Mouse (Mus musculus) CH12F3 (cell line): ENCODE data around the gene Mboat7.
"Not testable (repeated sequence)": the region's sequence is repeated elsewhere in the genome, so short reads cannot be mapped to it uniquely, and the experiment has no call there.

Experiments
- in situ Hi-C: fragments of 300-500 bp; cut with MboI; formaldehyde crosslinking; loops from 2 replicates; pipeline ENCODE4 v1.14.3; 2020; ENCODE audit warnings: low sequenced_read_pairs

The Mboat7 gene

DNA sequence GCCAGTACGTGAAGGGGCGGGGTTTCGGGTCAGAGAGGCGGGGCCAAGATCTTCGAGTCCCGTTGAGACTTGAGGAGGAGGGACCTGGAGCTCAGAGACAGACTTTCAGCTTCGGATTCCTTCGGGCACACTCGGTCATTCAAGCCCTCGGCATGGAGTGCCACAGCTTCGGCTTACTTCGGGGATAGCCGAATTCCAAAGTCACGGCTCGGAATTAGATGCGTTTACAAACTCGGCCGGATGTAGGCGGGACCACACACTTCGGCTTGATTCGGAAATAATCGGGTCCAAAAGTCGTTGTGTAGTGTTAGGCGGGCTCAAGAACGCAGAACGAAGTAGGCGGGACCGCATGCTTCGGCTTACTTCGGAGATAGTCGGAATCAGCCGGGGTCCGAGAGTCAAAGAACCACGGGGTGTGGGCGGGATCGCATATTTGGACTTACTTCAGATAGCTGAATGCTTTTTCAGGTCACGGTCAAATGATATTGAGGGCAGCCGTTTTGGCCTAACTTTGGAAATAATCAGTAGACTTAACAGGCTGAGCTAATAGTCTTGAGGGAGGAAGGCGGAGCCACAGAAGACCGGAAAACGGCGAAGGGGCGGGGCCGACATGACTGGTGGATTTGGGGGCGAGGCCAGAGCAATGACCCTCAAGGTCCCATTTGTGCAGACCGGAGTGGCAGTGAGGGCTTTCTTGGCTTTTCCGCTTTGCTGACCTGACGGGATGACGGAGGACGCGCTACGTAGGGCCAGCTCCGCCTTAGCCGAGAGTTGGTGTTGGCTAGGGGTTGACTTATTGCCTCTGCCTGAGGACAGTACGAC, at the start of gene Mboat7:
TSS of gene Mboat7 (minus strand) at position 537 of the 822 bp plus-strand sequence.
- in situ Hi-C loops = no loop called here

DNA sequence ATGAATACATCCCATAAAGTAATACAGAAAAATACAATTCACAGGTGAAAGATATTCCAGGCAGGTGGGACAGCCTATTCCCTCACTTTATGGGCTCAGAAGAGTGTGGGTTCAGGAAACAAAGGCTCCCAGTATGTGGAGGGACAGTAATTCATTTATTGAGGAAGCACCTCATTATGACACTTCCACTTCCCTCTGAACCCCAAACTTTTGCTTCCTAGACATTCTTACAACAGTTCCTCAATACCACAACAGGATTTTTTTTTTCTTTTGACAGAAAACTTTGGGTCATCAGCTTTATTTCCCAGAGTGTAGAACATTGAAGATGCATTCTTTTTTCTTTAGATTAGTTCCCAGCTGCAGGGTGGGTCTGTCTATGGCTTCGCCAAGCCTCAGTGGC, 39.4 kb upstream of the Mboat7 start:
- in situ Hi-C loops = not testable (repeated sequence)

DNA sequence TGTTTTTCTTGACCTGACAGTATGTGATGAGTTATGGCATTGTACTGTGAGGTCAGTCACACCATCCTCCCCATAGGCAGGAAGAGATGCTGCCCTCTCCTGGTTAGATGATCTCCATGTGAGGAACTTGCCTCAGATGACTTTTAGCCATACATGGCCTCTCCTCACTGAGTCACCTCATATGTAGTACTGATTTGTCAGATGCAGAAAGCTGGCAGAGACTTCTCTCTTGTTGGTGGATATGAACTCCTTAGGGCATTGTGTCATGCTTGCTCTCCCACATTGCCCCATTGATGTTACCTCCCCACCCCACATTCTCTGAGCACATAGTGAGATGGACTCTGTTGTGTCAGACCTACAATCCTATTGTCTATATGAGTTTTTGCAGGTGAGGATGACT, 32.1 kb upstream of the Mboat7 start:
- in situ Hi-C loops = not testable (repeated sequence)

DNA sequence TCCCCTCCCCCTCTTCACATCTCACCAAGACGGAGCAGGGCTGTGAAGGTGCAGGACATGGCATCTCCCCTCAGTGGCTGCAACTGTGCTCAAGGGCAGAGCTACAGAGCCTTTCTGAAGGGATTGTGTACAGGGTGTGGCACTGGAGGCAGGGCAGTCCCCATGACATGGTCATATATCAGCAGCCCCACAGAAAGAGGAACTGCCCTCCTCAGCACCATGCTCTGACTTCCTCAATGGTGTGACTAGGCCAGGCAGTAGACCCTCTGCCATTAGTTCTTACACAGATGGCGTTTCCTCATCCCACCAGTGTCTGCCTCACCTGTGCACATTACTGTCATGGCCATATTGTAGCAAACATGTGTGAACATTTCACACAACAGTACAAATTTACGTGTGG, 26.9 kb upstream of the Mboat7 start, which contains the start of gene Pirb:
TSS of gene Pirb (minus strand) at position 124 of the 400 bp plus-strand sequence.
- in situ Hi-C loops = not testable (repeated sequence)

DNA sequence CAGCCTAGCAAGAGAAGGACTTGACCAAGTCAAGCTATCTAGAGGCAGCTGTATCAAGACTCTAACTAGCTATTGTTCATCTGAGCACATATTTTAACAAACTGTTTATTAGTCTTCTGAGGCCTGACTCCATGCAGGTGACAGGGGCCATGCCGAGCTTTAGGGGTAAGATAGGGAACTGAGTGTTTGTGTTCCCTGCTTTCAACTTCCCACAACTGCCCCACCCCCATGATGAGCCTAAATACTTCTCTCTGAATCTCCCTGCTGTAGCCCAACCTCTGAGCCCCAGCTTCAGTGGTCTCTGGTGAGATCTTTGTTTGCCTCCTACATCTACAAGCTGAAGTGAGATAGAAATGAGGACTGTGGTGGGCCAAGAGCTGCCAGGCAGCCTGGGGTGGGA, 21.9 kb upstream of the Mboat7 start:
- in situ Hi-C loops = no loop called here

DNA sequence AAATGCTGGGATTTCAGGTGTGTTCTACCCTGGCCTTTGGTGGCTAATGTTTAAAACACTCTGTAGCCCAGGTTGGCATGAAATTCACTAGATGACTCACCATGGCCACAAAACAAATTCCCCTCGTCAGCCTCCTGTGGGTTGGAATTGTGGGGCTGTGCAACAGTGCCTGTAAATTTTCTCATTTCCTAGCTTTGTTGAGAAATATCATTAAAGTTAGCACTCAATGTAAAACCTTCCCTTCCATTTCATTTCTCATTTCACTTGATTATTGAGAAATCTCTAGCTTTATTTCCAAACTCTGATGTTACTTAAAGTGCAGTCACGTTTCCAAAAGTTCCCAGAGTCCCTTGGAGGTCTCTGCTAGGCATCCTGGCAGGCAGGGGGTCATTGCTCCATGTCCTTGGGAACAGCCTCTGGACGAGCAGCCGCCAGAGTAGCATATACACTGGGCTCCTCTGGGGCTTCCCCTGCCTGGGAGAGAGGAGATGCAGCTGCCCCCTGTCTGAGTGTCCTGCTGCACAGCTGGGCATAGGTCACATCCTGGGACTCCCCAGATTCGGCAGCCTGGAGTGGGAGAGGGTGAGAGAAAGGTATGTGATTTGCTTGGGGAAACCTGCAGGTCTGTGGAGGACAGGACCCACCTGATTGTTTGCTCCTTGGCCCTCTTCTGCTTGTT, 19.1 kb upstream of the Mboat7 start:
- in situ Hi-C loops = no loop called here

DNA sequence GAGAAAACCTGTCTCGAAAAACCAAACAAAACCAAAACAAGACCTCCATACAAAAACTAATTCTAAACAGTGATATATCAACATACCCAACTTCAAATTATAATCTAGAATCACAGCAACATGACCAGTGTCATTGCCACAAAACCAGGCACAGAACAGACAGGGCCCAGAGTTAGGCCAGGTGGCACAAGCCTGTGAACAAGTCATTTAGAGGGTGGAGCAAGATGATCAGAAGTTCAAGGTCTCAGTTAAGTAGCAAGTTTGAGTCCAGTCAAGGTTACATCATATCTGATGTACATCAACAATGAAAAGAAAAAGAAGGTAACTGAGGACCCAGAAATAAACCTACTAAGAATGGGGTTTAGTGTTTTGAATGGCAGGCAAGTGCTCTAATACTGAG, 15.7 kb upstream of the Mboat7 start:
- in situ Hi-C loops = no loop called here

DNA sequence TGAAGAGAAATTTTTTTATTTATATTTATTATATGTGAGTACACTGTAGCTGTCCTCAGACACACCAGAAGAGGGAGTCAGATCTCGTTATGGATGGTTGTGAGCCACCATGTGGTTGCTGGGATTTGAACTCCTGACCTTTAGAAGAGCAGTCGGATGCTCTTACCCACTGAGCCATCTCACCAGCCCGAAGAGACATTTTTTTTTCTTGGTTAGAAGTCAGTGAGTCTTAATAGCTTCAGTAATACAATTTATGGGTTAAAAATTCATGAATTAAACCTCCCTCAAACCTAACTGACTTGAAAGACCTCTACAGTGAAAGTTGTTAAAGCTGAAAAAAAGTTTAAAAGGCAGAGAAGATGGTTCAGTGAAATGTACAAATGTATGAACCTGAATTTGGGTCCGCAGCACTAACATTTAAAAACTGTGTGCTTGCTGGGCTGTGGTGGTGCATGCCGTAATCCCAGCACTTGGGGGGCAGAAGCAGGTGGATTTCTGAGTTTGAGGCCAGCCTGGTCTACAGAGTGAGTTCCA, 15.2 kb upstream of the Mboat7 start:
- in situ Hi-C loops = not testable (repeated sequence)

DNA sequence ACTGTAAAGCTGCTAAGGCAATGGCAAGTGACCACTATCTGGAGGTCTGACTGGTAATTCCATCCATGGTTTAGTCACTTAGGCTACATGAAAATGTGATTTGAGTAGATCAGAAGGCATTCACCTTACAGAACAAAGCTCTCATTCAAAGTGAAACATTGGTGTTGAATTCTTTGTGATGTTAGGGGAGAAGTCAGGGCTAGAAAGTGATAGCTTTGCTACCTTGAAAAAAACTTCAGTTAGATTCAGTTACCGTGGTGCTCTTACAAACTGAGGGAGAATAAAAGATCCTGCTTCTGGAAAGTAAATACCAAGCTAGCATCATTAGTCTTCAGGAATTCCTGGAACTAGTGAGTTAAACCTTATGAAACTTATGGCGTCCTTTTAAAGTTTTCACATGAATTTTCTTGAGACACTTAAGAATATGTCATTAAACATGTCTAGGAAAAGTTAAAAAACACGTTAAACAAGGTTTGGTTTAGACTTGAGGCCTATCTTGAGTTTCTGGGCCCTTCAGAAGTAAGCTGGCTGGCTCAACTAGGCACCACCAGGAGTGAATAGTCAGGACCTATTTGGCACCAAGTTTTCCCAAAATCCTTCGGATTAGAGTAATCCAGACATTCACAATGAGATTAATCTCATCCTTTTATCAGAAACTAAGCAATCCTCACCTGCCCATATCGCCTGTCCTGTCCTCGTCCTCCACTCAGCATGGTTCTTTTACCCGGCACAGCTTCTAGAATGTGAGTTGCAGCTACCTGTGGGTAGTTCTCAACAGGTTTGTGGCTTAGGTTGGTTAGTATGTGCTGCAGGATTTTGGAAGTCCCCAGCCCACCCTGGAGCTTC, 14.5 kb upstream of the Mboat7 start:
- in situ Hi-C loops = no loop called here

DNA sequence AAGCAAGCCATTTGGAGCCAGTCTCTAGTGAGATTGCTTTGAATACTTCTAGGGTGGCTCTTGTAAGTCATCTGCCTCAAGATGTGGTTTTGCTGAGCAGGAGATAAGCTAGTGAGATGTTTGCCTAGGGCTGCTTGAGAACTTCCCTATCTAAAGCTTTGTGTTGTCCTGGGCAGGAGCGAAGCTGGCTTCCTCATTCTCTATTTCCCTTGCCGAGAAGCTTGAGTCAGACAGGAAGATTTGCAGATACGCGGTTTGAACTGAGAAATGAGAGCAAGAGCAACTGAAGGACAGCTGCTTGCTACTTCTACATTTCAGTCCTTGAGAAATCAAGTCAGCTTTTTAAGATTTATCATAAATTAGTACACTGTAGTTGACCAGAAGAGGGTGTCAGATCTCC, 13.7 kb upstream of the Mboat7 start:
- in situ Hi-C loops = no loop called here

DNA sequence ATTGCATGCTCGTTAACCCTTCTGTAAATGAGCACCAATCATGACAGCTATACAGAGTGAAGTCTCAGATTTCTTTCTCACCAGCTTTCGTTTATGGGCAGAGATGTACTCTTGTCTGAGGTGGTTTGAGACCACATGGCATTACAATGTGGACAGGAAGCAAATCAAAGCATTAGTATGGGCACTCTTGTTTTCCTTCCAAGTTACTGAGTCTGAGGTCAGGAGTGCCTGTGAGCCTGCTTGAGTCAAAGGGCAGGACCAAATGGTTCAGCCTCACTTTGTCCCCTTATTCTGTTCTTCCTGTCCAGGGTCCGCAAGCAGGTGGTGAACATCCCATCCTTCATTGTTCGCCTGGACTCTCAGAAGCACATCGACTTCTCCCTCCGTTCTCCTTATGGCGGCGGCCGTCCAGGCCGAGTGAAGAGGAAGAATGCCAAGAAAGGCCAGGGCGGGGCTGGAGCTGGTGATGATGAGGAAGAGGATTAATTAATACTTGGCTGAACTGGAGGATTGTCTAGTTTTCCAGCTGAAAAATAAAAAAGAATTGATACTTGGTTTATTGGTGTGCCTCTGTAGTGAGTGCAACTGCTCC, 13.1 kb upstream of the Mboat7 start:
- in situ Hi-C loops = no loop called here

DNA sequence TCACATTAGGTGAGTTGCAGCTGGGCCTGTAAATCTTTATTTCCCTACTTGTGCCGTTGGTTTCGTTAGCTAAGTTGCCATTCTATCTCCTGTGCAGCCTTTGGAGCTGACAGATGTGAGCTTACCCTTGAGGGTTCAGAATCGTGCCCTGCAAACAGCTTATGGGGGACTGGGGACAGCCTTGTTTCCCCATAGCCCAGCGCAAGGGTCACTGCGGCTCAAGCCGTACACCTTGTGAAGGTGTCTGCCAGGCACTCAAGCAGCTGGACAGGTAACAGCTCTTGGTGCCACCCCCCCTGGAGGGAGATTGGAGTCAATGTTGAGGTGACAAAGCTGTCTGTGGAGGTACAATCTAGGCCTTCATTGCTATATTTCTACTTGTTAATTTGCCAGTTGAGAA, 12.6 kb upstream of the Mboat7 start:
- in situ Hi-C loops = no loop called here

DNA sequence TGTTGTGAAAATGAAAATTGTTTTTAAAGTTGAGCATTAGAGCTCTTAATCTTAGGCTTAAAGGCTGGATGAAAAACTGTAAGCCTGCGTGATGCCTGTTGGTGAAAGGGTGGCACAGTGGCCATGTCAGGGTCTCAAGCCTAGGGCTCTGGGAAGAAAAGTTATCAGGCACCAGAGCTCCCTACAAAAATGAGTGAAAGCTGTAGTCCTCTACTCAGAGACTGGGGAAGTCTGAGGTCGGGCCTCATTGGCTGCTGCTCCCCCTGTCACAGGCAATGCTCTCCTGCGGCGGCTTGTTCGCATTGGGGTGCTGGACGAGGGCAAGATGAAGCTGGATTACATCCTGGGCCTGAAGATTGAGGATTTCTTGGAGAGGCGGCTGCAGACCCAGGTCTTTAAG, 12.1 kb upstream of the Mboat7 start:
- in situ Hi-C loops = not testable (repeated sequence)

DNA sequence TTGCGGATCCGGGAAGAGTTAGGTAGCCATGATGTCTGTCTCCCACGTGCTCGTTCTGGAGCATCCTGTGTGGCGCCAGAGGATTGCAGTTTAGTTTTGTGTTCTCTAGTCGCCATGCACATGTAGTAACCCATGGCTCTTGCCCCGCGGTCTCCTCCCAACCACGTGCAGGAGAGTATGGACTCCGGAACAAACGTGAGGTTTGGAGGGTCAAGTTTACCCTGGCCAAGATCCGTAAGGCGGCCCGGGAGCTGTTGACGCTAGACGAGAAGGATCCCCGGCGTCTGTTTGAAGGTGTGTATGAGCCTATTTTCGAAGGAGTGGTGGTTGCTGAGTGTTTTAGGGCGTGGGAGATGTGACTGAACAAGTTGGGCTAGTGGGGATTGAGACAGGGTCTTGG, 11.2 kb upstream of the Mboat7 start:
- in situ Hi-C loops = no loop called here

DNA sequence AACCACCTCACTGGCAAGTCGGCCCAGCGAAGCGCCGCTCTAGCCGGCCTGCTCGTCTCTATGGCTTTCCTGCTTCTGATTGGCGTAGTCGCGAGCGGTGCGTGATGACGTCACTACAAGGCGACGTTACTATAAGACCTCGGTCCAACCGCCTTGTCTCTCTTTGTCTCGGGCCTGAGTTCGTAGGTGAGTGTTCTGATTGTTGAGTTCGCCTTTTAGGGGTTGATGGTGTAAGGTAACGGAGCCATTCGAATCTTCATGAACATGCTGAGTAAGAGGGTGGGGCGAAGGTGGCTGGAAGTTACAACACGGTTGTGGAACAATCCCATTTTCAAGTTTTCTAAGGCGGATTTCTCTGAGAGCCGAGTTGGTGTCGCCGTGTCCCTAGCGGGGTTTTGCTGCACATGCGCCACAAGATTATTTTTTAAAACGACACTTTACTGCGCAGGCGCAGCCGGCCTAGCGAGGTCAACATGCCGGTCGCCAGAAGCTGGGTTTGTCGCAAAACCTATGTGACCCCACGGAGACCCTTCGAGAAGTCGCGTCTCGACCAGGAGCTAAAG, 10.6 kb upstream of the Mboat7 start, which contains the start of gene Rps9:
TSS of gene Rps9 (plus strand) at position 115 of the 563 bp plus-strand sequence.
- in situ Hi-C loops = no loop called here

DNA sequence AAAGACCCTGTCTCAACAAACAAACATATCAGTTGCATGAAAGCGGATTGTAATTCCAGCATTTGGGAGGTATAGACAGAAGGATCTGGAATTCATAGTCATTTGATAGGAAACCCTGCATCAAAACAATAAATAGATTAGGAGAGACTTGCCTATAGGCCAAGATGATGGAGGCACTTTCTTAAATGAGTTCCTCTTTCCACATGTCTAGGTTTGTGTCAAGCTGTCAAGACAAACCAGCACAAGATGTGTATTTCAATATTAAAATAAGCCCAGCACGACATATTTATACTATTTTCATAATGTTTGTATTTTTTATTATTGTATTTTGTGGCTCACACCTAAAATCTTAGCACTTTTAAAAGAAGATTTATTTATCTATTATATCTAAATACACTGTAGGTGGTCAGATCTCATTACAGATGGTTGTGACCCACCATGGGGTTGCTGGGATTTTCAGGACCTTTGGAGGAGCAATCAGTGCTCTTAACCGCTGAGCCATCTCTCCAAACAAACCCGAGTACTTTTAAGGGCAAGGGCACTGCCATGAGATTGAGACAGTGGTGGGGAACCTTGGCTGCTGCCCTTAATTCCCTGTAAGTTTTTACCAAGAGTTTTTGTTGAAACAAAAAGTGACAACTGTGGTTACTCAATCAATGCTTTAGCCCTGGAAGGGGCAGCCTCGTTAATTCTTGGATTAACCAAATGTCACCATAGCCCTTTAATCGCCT, 10.0 kb upstream of the Mboat7 start:
- in situ Hi-C loops = no loop called here

DNA sequence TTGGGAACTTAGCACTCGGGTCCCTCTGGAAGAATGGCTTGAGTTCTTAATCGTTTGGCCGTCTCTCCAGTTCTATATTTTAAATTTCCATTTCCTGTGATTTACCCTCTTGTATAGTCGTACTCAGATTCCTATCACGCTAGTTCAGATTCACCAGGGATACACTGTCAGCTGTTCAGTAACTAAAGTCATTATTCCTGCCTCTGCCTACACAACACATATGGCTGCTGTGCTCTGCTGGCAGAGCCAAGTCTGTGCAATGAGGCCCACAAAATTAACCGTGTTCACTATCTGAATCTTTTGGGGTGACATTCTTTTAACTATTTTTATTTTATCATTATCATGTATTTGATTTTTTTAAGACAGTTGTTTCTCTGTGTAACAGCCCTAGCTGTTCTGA, 5.1 kb upstream of the Mboat7 start:
- in situ Hi-C loops = no loop called here

DNA sequence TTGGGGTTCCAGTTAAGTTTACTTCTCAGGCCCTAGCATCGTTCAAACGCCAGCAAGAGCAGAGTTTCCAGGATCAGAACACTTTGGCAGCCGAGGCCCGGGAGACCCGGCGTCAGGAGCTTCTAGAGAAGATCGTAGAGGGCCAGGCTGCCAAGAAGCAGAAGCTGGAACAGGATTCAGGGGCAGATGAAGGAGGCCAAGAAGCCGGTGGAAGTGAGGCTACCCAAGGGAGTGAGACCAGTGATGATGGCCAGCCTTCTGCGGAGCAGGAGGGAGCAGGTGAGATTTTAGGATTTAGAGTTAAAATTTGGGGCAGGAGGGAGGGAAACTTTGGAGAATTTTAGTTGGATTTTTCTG, 1.6 kb upstream of the Mboat7 start:
- in situ Hi-C loops = not testable (repeated sequence)

DNA sequence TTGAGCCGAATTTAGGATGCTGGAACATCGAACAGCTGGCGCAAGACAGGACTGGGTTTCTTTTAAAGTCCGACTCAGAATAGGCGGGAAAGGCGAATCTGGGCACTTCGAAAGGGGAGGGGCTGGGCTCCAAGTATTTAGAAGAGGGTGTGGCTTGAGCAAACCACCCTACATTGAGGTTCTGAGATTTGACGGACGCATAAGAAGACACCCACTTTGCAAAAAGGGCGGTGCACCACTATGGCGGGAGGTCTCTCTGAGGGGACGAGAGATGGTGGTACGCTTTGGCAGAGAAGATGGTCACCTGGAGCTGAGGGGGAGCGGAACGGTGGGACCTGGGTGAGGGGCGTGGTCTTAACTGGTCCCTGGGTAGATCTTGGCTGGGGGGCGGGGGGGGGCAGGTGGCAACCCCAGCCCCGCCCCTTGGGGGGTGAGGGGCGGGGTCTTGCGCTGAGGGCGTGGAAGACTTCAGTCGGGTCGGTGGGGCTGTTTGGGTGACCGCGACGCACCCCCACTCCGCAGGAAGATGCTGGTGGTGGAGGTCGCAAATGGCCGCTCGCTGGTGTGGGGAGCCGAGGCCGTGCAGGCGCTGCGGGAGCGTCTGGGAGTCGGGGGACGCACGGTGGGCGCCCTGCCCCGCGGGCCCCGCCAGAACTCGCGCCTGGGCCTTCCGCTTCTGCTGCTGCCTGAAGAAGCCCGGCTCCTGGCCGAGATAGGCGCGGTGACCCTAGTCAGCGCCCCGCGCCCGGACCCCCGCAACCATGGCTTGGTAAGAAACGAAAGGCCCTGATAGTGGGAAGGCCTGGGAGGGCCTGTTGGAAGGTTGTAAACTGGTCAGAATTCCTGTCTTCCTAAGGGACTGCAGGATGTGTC, 989 bp upstream of the Mboat7 start:
- in situ Hi-C loops = no loop called here
